In the genomic region with DNA sequence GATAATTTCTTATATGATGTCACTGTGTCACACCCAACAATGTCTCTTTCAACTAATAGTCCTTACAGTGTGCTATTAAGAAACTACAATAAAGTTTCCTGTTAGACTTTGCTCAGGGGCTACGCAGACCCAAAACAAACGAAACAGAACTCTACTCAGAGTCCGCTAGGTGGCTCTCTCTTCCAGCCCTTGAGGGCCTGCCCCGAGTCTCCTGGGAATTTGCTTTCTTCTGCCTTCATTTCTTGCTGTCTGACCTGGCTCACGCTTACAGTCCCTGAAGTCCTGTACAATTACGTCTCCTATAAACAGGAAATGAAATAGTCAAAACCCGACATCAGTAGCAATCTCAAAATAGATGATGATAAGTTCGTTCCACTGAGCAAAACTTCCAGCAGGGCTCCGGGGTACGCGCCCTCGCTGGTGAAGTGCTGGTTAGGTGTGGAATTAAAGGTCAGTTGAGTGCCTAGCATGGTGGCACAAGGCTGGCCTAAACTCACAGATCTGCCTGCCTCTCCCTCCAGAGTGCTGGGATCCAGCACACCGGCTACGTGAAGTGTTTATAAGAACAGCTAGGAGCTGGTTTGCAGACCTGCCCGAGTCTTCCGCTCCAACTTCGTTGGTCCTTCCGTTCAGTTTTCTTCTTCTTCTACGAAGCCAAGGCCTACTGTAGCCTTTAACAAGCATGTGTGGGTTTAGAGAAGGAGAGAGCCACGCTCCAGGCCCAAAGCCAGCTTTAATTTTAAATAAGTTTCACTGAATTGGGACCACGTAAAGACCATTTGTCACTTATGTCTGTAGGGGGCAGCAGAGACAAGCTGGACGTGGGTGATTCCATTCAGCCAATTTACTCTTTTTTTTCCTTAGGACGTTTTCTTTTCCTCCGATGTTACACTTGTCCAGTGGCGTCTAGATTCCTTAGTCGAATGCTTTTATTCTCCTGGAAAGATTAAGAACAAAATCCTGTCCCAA, we compare ENCODE assay signal across 8 mouse cellular contexts. TPM values are rescaled to one million over a fixed set of nuclear protein-coding genes. Genes with fewer than 3 reads are reported as not detected.
DNase-seq lines count a peak whose midpoint lies in the region; ATAC-seq lines count a peak whose summit lies in the region.

No protein-coding gene starts in this region.

- no peaks in the 10 kb centered on the region for H3K36me3 ChIP-seq in hindbrain, embryonic 14.5 days (replicated peaks; ENCODE audit: control insufficient read depth, insufficient read depth)

- H3K4me2 ChIP-seq in hindbrain, embryonic 14.5 days (replicated peaks) = peak overlapping the region; percentile 35

- H3K9ac ChIP-seq in hindbrain, embryonic 14.5 days = no peak overlapping the region

- H3K9me3 ChIP-seq in hindbrain, embryonic 14.5 days (ENCODE audit: control insufficient read depth, low read length) = no peaks in the 10 kb centered on the region

- H3K27me3 ChIP-seq in hindbrain, embryonic 14.5 days (ENCODE audit: control insufficient read depth, insufficient read depth, low read length) = no peaks in the 10 kb centered on the region

- DNase-seq in ovary, postnatal 36 days (ENCODE audit: low spot score) = peak; percentile 49
- DNase-seq in ovary, postnatal 10 days (ENCODE audit: low spot score) = no peak
- DNase-seq in cerebellum, adult 9-11 months = peak; percentile 59
- DNase-seq in hindbrain, embryonic 14.5 days (ENCODE audit: low spot score) = peak; percentile 84
- DNase-seq in left cerebral cortex, adult 18-20 months (ENCODE audit: low spot score in 2 of 2) = peak; percentile 56 to 63
- DNase-seq in lung, postnatal 4 days = peak; percentile 66 to 72
- DNase-seq in right cerebral cortex, postnatal 4 days = peak; percentile 55

- no peak overlapping the region for H3K27ac ChIP-seq in hindbrain, embryonic 14.5 days

- WGBS in hindbrain, embryonic 14.5 days = 28% methylated on average over 26 of the region's 26 CpGs

- no peak overlapping the region for H3K4me3 ChIP-seq in hindbrain, embryonic 14.5 days (replicated peaks; ENCODE audit: low read length)

- peak; percentile 73; the same call in 1 of the 2 replicates for ATAC-seq in frontal cortex, adult (ENCODE audit: low TSS enrichment)
- ATAC-seq in hindbrain, embryonic 14.5 days (ENCODE audit: low FRiP score) = no peak

- H3K4me1 ChIP-seq in hindbrain, embryonic 14.5 days (replicated peaks; ENCODE audit: control insufficient read depth, insufficient read depth, low read length) = no peaks in the 10 kb centered on the region

RNA-seq across cellular contexts. Expression of gene Treh, which starts 17.7 kb away (rescaled TPM):
- polyA plus RNA-seq in hindbrain, embryonic 14.5 days (2014; fragmentation: Nextera tagmentation; extraction: Ambion mirVana) = not detected in 2 replicates
- total RNA-seq in left cerebral cortex, adult 18-20 months (2021) = not detected

RNA-seq across cellular contexts. Expression of gene Ddx6, which starts 50.7 kb away (rescaled TPM):
- 17.7 and 21.2 TPM in 2 replicates for polyA plus RNA-seq in hindbrain, embryonic 14.5 days (2014; fragmentation: Nextera tagmentation; extraction: Ambion mirVana)
- 100 to 1,000 TPM; 145 to 155 TPM for total RNA-seq in left cerebral cortex, adult 18-20 months (2021)
